Mouse (Mus musculus): ENCODE measurements around the gene Cat. TPM values are rescaled to one million over a fixed set of nuclear protein-coding genes. Genes with fewer than 3 reads are reported as not detected.

Gene Cat
- 118 TPM in 2 replicates for polyA plus RNA-seq (2015; fragmentation: Nextera tagmentation; extraction: Ambion mirVana)

- H3K4me3 ChIP-seq (replicated peaks; ENCODE audit: low read length), result peak within 1 kb of the TSS; percentile 78
- peak; percentile 98 for ATAC-seq (ENCODE audit: insufficient read depth, low FRiP score)
- WGBS, result under 1% methylated on average over 41 of the region's 41 CpGs
- no peaks in the 10 kb centered on the region for H3K9me3 ChIP-seq (replicated peaks; ENCODE audit: control insufficient read depth, low read length)
- H3K9ac ChIP-seq (ENCODE audit: low read length), result peak within 1 kb of the TSS; percentile 82
- H3K27ac ChIP-seq (ENCODE audit: low read length), result peak within 1 kb of the TSS; percentile 96
- peaks cover 22% of the 10 kb centered on the region for H3K4me1 ChIP-seq (ENCODE audit: control insufficient read depth, insufficient read depth, low read length)
- no peaks in the 10 kb centered on the region for H3K36me3 ChIP-seq (ENCODE audit: control insufficient read depth, insufficient read depth, low read length)
- peak within 1 kb of the TSS; percentile 89 for H3K4me2 ChIP-seq (ENCODE audit: low read depth, low read length)
- no peaks in the 10 kb centered on the region for H3K27me3 ChIP-seq (ENCODE audit: control insufficient read depth, insufficient read depth, low read length)
Measured at GRCm38 (mm10) chr2:103484617-103485401, at the start of gene Cat. Gene Cat, minus strand, starts transcription at chr2:103485160.

DNA sequence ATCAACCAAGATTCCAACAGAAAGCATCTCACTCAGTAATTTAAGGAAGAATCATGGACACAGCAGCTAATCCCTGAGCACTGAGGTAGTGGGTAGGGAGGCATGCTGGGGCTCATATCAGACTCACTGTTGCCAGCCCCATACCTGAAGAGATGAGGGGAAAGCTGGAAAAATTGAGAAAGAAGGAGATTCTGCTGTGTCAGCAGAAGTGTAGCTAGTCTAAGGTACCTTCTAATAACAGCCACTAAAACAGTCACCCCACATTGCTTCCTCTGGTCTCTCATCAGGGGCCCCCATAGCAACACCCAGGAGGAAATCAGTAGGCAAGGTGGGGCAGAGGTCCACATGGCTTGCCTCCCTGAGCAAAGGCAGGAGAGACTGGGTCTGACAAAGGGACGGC is 40.6 kb upstream of the Cat start:
- H3K9ac ChIP-seq (ENCODE audit: low read length), result no peak overlapping the region
- WGBS, result 87% methylated on average over 1 of the region's 1 CpGs
- H3K4me1 ChIP-seq (ENCODE audit: control insufficient read depth, insufficient read depth, low read length), result no peaks in the 10 kb centered on the region
- ATAC-seq (ENCODE audit: insufficient read depth, low FRiP score), result no peak
- no peaks in the 10 kb centered on the region for H3K9me3 ChIP-seq (replicated peaks; ENCODE audit: control insufficient read depth, low read length)
- H3K4me2 ChIP-seq (ENCODE audit: low read depth, low read length), result no peak overlapping the region
- H3K4me3 ChIP-seq (replicated peaks; ENCODE audit: low read length), result no peak overlapping the region
- H3K36me3 ChIP-seq (ENCODE audit: control insufficient read depth, insufficient read depth, low read length), result no peaks in the 10 kb centered on the region
- no peak overlapping the region for H3K27ac ChIP-seq (ENCODE audit: low read length)
- no peaks in the 10 kb centered on the region for H3K27me3 ChIP-seq (ENCODE audit: control insufficient read depth, insufficient read depth, low read length)

DNA sequence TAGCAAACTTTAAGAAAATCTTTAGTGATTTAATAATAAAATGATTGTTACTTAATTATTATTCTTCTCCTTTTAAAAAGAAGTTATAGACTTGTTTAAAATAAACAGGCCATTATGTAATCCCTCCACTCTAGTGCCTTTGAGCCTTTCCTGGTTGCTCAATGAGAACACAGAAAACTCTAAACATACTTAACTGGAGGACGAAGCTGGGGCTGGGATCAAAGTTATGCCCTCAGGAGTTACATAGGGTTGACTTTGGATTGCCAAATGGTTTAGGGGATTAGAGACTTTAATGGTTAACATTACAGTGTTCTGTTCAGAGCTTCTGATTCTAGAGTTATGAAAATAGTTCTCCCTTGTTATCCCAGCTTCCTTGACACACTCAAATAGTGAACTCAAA is 31.5 kb upstream of the Cat start:
- Histone ChIP-seq H3K27me3 (ENCODE audit: control insufficient read depth, insufficient read depth, low read length) (no peaks in the 10 kb centered on the region), H3K36me3 (ENCODE audit: control insufficient read depth, insufficient read depth, low read length) (no peaks in the 10 kb centered on the region), H3K27ac (ENCODE audit: low read length) (no peak overlapping the region), H3K9ac (ENCODE audit: low read length) (no peak overlapping the region), H3K4me2 (ENCODE audit: low read depth, low read length) (no peak overlapping the region), H3K9me3 (replicated peaks; ENCODE audit: control insufficient read depth, low read length) (no peaks in the 10 kb centered on the region), H3K4me1 (ENCODE audit: control insufficient read depth, insufficient read depth, low read length) (no peaks in the 10 kb centered on the region), H3K4me3 (replicated peaks; ENCODE audit: low read length) (no peak overlapping the region)
- WGBS, result 50% methylated on average over 1 of the region's 1 CpGs
- no peak for ATAC-seq (ENCODE audit: insufficient read depth, low FRiP score)

GRCm38 (mm10) chr2:103515513-103516180 is 30.7 kb upstream of the Cat start:
- H3K4me1 ChIP-seq (ENCODE audit: control insufficient read depth, insufficient read depth, low read length), result no peaks in the 10 kb centered on the region
- no peak for ATAC-seq (ENCODE audit: insufficient read depth, low FRiP score)
- no peak overlapping the region for H3K27ac ChIP-seq (ENCODE audit: low read length)
- H3K4me2 ChIP-seq (ENCODE audit: low read depth, low read length), result no peak overlapping the region
- WGBS, result 71% methylated on average over 6 of the region's 6 CpGs
- H3K9me3 ChIP-seq (replicated peaks; ENCODE audit: control insufficient read depth, low read length), result no peaks in the 10 kb centered on the region
- no peak overlapping the region for H3K9ac ChIP-seq (ENCODE audit: low read length)
- H3K27me3 ChIP-seq (ENCODE audit: control insufficient read depth, insufficient read depth, low read length), result no peaks in the 10 kb centered on the region
- H3K4me3 ChIP-seq (replicated peaks; ENCODE audit: low read length), result no peak overlapping the region
- H3K36me3 ChIP-seq (ENCODE audit: control insufficient read depth, insufficient read depth, low read length), result no peaks in the 10 kb centered on the region

- no peak overlapping the region for H3K9ac ChIP-seq (ENCODE audit: low read length)
- no peak overlapping the region for H3K4me3 ChIP-seq (replicated peaks; ENCODE audit: low read length)
- WGBS, result 79% methylated on average over 5 of the region's 5 CpGs
- no peaks in the 10 kb centered on the region for H3K9me3 ChIP-seq (replicated peaks; ENCODE audit: control insufficient read depth, low read length)
- H3K4me1 ChIP-seq (ENCODE audit: control insufficient read depth, insufficient read depth, low read length), result no peaks in the 10 kb centered on the region
- H3K27me3 ChIP-seq (ENCODE audit: control insufficient read depth, insufficient read depth, low read length), result no peaks in the 10 kb centered on the region
- no peak overlapping the region for H3K27ac ChIP-seq (ENCODE audit: low read length)
- H3K36me3 ChIP-seq (ENCODE audit: control insufficient read depth, insufficient read depth, low read length), result no peaks in the 10 kb centered on the region
- no peak for ATAC-seq (ENCODE audit: insufficient read depth, low FRiP score)
- no peak overlapping the region for H3K4me2 ChIP-seq (ENCODE audit: low read depth, low read length)
Measured at GRCm38 (mm10) chr2:103512066-103512795, 27.3 kb upstream of the Cat start.

GRCm38 (mm10) chr2:103511631-103512030 is 26.7 kb upstream of the Cat start:
- H3K4me3 ChIP-seq (replicated peaks; ENCODE audit: low read length), result no peak overlapping the region
- no peak overlapping the region for H3K27ac ChIP-seq (ENCODE audit: low read length)
- no peaks in the 10 kb centered on the region for H3K36me3 ChIP-seq (ENCODE audit: control insufficient read depth, insufficient read depth, low read length)
- no peak overlapping the region for H3K4me2 ChIP-seq (ENCODE audit: low read depth, low read length)
- no peaks in the 10 kb centered on the region for H3K4me1 ChIP-seq (ENCODE audit: control insufficient read depth, insufficient read depth, low read length)
- H3K9ac ChIP-seq (ENCODE audit: low read length), result no peak overlapping the region
- H3K27me3 ChIP-seq (ENCODE audit: control insufficient read depth, insufficient read depth, low read length), result no peaks in the 10 kb centered on the region
- no peak for ATAC-seq (ENCODE audit: insufficient read depth, low FRiP score)
- H3K9me3 ChIP-seq (replicated peaks; ENCODE audit: control insufficient read depth, low read length), result no peaks in the 10 kb centered on the region
- WGBS, result 88% methylated on average over 1 of the region's 1 CpGs

GRCm38 (mm10) chr2:103511042-103511441 is 26.1 kb upstream of the Cat start:
- Histone ChIP-seq H3K4me3 (replicated peaks; ENCODE audit: low read length) (no peak overlapping the region), H3K36me3 (ENCODE audit: control insufficient read depth, insufficient read depth, low read length) (no peaks in the 10 kb centered on the region), H3K27ac (ENCODE audit: low read length) (no peak overlapping the region), H3K9me3 (replicated peaks; ENCODE audit: control insufficient read depth, low read length) (no peaks in the 10 kb centered on the region), H3K4me1 (ENCODE audit: control insufficient read depth, insufficient read depth, low read length) (no peaks in the 10 kb centered on the region), H3K4me2 (ENCODE audit: low read depth, low read length) (no peak overlapping the region), H3K27me3 (ENCODE audit: control insufficient read depth, insufficient read depth, low read length) (no peaks in the 10 kb centered on the region), H3K9ac (ENCODE audit: low read length) (no peak overlapping the region)
- whole genome bisulfite sequencing, result 77% methylated on average over 1 of the region's 1 CpGs
- no peak for ATAC-seq (ENCODE audit: insufficient read depth, low FRiP score)

DNA sequence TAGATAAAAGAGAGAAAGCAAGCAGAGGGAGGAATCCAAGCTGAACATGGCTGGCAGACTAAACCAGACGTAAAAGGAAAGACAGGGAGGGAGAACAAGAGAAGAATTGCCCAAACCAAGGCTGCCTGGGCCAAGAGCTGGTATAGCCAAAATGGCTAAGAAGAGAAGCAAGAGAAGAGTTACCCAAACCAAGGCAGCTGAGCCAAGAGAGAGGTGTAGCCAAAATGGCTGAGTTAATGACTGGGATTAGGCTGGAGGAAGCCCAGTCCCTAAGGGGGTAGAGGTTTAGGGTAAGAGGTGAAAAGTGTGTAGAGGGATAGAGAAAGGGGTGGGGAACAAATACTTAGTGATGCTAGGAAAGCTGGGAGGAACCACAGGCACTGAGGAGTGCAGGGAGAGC is 22.7 kb upstream of the Cat start:
- Histone ChIP-seq H3K4me3 (replicated peaks; ENCODE audit: low read length) (no peak overlapping the region), H3K27ac (ENCODE audit: low read length) (no peak overlapping the region), H3K27me3 (ENCODE audit: control insufficient read depth, insufficient read depth, low read length) (no peaks in the 10 kb centered on the region), H3K9me3 (replicated peaks; ENCODE audit: control insufficient read depth, low read length) (no peaks in the 10 kb centered on the region), H3K4me2 (ENCODE audit: low read depth, low read length) (no peak overlapping the region), H3K36me3 (ENCODE audit: control insufficient read depth, insufficient read depth, low read length) (no peaks in the 10 kb centered on the region), H3K9ac (ENCODE audit: low read length) (no peak overlapping the region), H3K4me1 (ENCODE audit: control insufficient read depth, insufficient read depth, low read length) (no peaks in the 10 kb centered on the region)
- ATAC-seq (ENCODE audit: insufficient read depth, low FRiP score), result no peak
- WGBS, result 89% methylated on average over 1 of the region's 1 CpGs

DNA sequence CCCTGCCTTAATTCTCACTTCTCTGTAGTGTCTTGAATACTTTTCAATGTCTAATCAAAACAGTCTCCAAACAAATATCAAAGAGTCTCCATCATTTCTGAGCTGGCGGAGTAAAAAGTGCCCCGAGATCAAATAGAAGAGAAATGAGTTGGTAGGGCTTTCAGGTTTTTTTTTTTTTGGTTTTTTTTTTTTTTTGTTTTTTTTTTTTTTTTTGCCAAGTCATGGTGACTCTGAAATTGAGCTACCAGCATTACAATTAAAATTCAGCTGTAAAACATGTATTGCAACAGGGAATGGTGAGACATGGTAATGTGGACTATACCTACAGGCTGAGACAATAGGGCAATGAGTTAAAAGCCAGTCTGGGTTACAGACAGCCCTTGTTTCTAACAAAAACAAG is 21.0 kb upstream of the Cat start:
- Histone ChIP-seq H3K4me1 (ENCODE audit: control insufficient read depth, insufficient read depth, low read length) (no peaks in the 10 kb centered on the region), H3K4me3 (replicated peaks; ENCODE audit: low read length) (no peak overlapping the region), H3K27ac (ENCODE audit: low read length) (no peak overlapping the region), H3K27me3 (ENCODE audit: control insufficient read depth, insufficient read depth, low read length) (no peaks in the 10 kb centered on the region), H3K36me3 (ENCODE audit: control insufficient read depth, insufficient read depth, low read length) (no peaks in the 10 kb centered on the region), H3K4me2 (ENCODE audit: low read depth, low read length) (no peak overlapping the region), H3K9ac (ENCODE audit: low read length) (no peak overlapping the region), H3K9me3 (replicated peaks; ENCODE audit: control insufficient read depth, low read length) (no peaks in the 10 kb centered on the region)
- no peak for ATAC-seq (ENCODE audit: insufficient read depth, low FRiP score)
- 98% methylated on average over 2 of the region's 2 CpGs for WGBS

Measured in stomach, embryonic 16.5 days (tissue).